Mouse (Mus musculus) kidney, embryonic 14.5 days (tissue): Measurements from ENCODE around the gene Nucb2. TPM values are rescaled to one million over a fixed set of nuclear protein-coding genes. Genes with fewer than 3 reads are reported as not detected.

ENCODE experiments used
- ATAC-seq: fragments of 200-750 bp; cut with Nextera tagmentation; 2 replicates; pipeline ENCODE4 v1.8.0; 2017; ENCODE audit warnings: moderate number of reproducible peaks, mild to moderate bottlenecking, moderate TSS enrichment, moderate library complexity; ENCODE audit not compliant: low FRiP score, low TSS enrichment
- H3K27ac ChIP-seq: fragments of 300-500 bp; sonication (generic); 2 replicates; pipeline ENCODE4 v1.5.1; 2014; ENCODE audit warnings: low read depth, mild to moderate bottlenecking, low read length, moderate library complexity, mixed read lengths
- H3K27me3 ChIP-seq: fragments of 300-500 bp; sonication (generic); 2 replicates; pipeline ENCODE4 v1.6.1; 2014; ENCODE audit warnings: mild to moderate bottlenecking, low read length; ENCODE audit not compliant: control insufficient read depth, insufficient read depth
- H3K36me3 ChIP-seq: fragments of 300-500 bp; sonication (generic); 2 replicates; pipeline ENCODE4 v1.6.1; 2014; ENCODE audit warnings: low read length, mixed read lengths; ENCODE audit not compliant: control insufficient read depth, insufficient read depth
- H3K4me1 ChIP-seq: fragments of 300-500 bp; sonication (generic); 2 replicates; pipeline ENCODE4 v1.6.1; 2014; ENCODE audit warnings: low read length, mixed read lengths; ENCODE audit not compliant: control insufficient read depth, insufficient read depth
- H3K4me2 ChIP-seq: fragments of 300-500 bp; sonication (generic); replicated peaks from 2 replicates; pipeline ENCODE4 v1.6.1; 2014; ENCODE audit warnings: low read depth, mild to moderate bottlenecking, low read length
- H3K4me3 ChIP-seq: fragments of 300-500 bp; sonication (generic); 2 replicates; pipeline ENCODE4 v1.5.1; 2014; ENCODE audit warnings: mild to moderate bottlenecking, low read length
- H3K9ac ChIP-seq: fragments of 300-500 bp; sonication (generic); 2 replicates; pipeline ENCODE4 v1.6.1; 2014; ENCODE audit warnings: low read depth, mild to moderate bottlenecking, low read length, moderate library complexity
- H3K9me3 ChIP-seq: fragments of 300-500 bp; sonication (generic); 2 replicates; pipeline ENCODE4 v1.6.1; 2016; ENCODE audit warnings: low read length; ENCODE audit not compliant: control insufficient read depth
- WGBS: fragments of 180-500 bp; shearing (Covaris S2); extraction: QIAGEN DNeasy Blood & Tissue Kit; methylation state at CpG from one replicate; pipeline ENCODE4 v1.1.7; 2014; 5-methylcytosine and 5-hydroxymethylcytosine counted together
- polyA plus RNA-seq: library from polyadenylated mRNA; unstranded; fragments of >200 nt; fragmentation: Nextera tagmentation; extraction: Ambion mirVana; gene quantifications from 2 replicates; pipeline ENCODE4 v1.2.1, GENCODE M21; 2014

Gene Nucb2
- polyA plus RNA-seq, 1 experiment from 2014 or later, result 19.2 TPM

DNA sequence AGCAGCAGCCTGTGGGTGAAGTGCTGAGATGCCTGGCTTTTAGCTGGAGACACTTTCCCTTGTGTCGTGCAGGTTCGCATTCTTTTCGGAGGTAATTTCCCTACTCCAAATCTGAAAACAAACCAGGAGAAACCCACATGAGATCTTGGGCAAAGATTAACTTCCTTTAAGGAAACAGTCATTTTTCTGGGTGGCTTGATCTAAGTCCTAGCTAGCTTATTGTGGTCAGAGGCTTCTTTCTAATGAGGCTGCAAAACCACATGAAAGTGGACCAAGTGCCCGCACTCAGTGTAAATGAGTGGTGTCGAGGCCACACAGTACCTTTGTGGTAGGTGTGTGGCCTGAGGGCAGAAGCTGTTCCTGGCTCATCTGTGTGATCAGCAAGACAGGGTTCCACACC, 20.0 kb upstream of the Nucb2 start:
- H3K36me3 ChIP-seq, result no peaks in the 10 kb centered on the region
- H3K9ac ChIP-seq, result no peak overlapping the region
- ATAC-seq, result no peak
- no peak overlapping the region for H3K27ac ChIP-seq
- H3K27me3 ChIP-seq, result no peaks in the 10 kb centered on the region
- H3K4me2 ChIP-seq, result no peak overlapping the region
- H3K4me1 ChIP-seq, result no peaks in the 10 kb centered on the region
- no peak overlapping the region for H3K4me3 ChIP-seq
- WGBS, result 70% methylated on average over 5 of the region's 5 CpGs
- no peaks in the 10 kb centered on the region for H3K9me3 ChIP-seq

DNA sequence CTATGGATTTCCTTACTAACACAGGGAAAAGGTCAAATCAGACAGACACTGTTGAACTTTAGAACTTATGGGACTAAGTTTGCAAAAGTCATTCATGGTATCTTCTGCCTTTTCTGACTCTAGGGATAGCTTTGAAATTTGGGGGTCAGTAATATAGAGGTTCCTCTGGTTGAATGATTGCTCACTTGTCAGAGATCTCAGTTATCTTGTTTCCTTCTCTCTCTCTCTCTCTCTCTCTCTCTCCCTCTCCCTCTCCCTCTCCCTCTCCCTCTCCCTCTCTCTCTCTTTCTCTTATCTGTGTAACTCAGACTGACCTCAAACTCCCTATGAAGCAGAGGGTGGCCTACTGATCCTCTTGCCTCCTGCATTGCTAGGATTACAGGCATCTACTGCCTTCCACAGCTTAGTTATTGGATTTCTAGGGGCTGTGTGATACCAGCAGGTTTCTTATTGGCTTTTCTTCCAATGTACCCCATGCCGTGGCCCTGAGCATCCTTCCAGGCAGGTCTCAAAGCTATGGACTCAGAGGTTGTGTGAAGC, 19.0 kb upstream of the Nucb2 start:
- Histone ChIP-seq H3K9me3 (no peaks in the 10 kb centered on the region), H3K27me3 (no peaks in the 10 kb centered on the region), H3K9ac (no peak overlapping the region), H3K4me2 (no peak overlapping the region), H3K4me1 (no peaks in the 10 kb centered on the region), H3K4me3 (no peak overlapping the region), H3K27ac (no peak overlapping the region), H3K36me3 (no peaks in the 10 kb centered on the region)
- ATAC-seq, result no peak
- 78% methylated on average over 1 of the region's 1 CpGs for WGBS

DNA sequence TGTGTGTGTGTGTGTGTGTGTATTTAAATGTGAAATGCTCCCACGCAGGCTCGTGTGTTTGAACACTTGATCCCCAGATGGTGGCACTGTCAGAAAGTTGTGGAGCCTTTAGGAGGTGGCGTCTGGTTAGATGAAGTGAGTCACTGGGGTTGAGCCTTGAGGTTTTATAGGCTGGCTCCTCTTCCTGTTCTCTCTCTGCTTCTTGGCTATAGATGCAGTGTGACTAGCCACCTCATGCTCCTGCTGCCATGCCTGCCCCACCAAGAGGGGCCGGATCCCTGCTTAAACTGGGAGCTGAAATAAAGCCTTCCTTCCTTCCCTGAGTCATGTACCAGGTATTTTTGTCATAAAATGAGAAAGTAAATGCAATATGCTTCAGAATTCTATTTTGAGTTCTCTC, 13.1 kb upstream of the Nucb2 start:
- Histone ChIP-seq H3K9me3 (no peaks in the 10 kb centered on the region), H3K27ac (no peak overlapping the region), H3K4me3 (no peak overlapping the region), H3K9ac (no peak overlapping the region), H3K27me3 (no peaks in the 10 kb centered on the region), H3K4me1 (no peaks in the 10 kb centered on the region), H3K36me3 (no peaks in the 10 kb centered on the region), H3K4me2 (no peak overlapping the region)
- WGBS, result 73% methylated on average over 4 of the region's 4 CpGs
- ATAC-seq, result no peak

DNA sequence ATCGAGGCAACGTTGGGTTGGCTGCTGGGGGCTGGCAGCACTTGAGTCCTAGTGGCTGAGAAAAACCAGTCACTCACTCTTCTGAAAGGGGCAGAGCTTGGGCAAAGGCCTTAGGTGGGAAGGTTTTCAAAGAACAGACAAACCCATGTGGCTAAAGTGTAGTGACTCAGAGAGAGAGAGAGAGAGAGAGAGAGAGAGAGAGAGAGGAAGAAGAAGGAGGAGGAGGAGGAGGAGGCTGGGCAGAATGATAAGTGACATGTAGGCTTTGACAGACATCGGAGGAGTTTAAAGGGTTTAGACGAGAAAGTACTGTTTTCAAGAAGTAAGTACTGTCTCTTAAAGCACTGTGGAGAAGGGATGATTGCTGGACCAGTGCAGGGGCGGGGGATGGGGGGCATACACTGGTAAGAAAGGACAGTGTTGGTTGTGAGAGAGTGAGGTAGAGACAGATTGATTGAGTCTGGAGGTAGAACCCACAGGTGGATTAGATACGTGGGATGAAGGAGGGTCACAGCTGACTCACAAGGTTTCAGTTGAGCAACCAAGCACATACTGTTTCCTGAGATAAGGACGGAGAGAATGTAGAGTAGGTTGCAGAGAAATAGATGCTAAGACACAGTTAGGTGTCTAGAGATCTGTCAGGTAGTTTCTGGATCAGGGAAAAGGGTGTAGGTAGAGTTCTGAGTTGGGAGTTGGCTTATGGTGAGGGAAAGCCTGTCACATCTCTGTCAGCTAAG, 10.7 kb upstream of the Nucb2 start:
- WGBS, result 68% methylated on average over 7 of the region's 7 CpGs
- H3K27me3 ChIP-seq, result no peaks in the 10 kb centered on the region

DNA sequence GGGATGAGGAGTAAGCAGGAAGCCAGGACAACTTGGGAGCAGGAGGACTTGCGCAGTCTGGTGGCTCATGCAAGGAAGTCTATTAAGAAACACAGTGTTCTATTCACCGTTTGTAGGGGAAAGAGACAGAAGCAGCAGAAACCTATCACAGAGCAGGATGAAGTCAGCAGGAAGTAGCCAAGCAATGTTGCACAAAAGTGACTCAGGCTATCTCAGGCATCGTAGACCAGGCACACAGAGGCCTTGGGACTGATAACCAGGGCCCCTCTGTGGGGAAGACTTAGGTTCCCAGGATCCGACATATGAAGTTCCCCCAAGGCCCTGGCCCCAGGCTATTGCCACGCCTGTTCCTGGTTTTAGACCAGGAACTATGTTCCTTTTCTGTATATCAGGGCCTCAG, 9.6 kb upstream of the Nucb2 start:
- Histone ChIP-seq H3K27me3 (no peaks in the 10 kb centered on the region), H3K4me2 (no peak overlapping the region), H3K4me3 (no peak overlapping the region), H3K27ac (no peak overlapping the region), H3K4me1 (no peaks in the 10 kb centered on the region), H3K9me3 (no peaks in the 10 kb centered on the region), H3K36me3 (no peaks in the 10 kb centered on the region), H3K9ac (no peak overlapping the region)
- 82% methylated on average over 5 of the region's 5 CpGs for WGBS
- ATAC-seq, result no peak

More for the DNA sequence above, 10.7 kb upstream of the Nucb2 start:
- Histone ChIP-seq H3K9ac (no peak overlapping the region), H3K27ac (no peak overlapping the region), H3K36me3 (no peaks in the 10 kb centered on the region), H3K4me1 (no peaks in the 10 kb centered on the region), H3K4me2 (no peak overlapping the region), H3K4me3 (no peak overlapping the region), H3K9me3 (no peaks in the 10 kb centered on the region)
- ATAC-seq, result no peak

- Histone ChIP-seq H3K27ac (no peak overlapping the region), H3K4me2 (no peak overlapping the region), H3K9me3 (no peaks in the 10 kb centered on the region), H3K36me3 (no peaks in the 10 kb centered on the region), H3K4me1 (no peaks in the 10 kb centered on the region), H3K9ac (no peak overlapping the region), H3K4me3 (no peak overlapping the region), H3K27me3 (no peaks in the 10 kb centered on the region)
- 92% methylated on average over 4 of the region's 4 CpGs for WGBS
- no peak for ATAC-seq
Observed at GRCm38 (mm10) chr7:116496760-116497159, 7.4 kb upstream of the Nucb2 start.

DNA sequence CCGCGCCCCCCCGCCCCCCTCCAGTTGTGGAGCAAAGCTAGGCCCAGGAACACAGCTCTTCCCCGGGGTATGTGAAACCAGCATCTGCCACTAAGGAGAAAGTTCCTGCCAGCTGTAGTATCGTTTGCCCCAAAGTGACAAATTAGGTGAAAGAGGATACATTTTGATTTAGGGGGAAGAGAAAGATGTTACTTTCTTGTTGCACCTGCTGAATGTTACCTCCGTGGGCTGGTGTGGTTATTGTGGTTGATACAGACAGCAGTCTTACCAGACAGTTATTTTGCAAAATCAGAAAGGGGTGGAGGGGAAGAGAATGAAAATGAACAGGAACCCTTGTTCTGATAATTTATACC, 625 bp downstream of the Nucb2 start:
- H3K4me3 ChIP-seq, result peak overlapping the region; percentile 80
- ATAC-seq, result no peak
- H3K4me2 ChIP-seq, result peak overlapping the region; percentile 91
- no peaks in the 10 kb centered on the region for H3K36me3 ChIP-seq
- H3K9me3 ChIP-seq, result no peaks in the 10 kb centered on the region
- 3% methylated on average over 6 of the region's 6 CpGs for WGBS
- no peaks in the 10 kb centered on the region for H3K27me3 ChIP-seq
- peaks cover 4% of the 10 kb centered on the region; the same call in 1 of the 2 replicates for H3K4me1 ChIP-seq
- peak overlapping the region; percentile 76 for H3K9ac ChIP-seq
- H3K27ac ChIP-seq, result no peak overlapping the region

DNA sequence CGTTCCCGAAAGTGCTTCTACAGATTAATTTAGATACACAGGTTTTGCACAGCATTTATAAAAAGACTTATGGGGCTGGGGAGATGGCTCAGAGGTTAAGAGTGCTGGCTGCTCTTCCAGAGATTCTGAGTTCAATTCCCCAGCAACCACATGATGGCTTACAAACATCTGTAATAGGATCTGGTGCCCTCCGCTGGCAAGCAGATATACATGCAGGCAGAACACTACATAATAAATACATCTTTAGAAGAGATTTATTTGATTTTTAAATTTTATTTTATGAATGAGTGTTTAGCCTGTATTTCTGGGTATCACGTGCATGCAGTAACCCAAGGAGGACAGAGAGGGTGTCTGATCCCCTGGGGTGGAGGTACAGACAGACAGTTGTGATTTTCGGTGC, 9.9 kb downstream of the Nucb2 start:
- no peak overlapping the region for H3K4me2 ChIP-seq
- H3K27me3 ChIP-seq, result no peaks in the 10 kb centered on the region
- 76% methylated on average over 5 of the region's 5 CpGs for WGBS
- H3K4me1 ChIP-seq, result no peaks in the 10 kb centered on the region
- no peak for ATAC-seq
- no peak overlapping the region for H3K4me3 ChIP-seq
- no peak overlapping the region for H3K27ac ChIP-seq
- 0 out of 2 replicates have a peak, but pooled peaks cover 4% of the 10 kb centered on the region for H3K36me3 ChIP-seq
- H3K9ac ChIP-seq, result no peak overlapping the region
- no peaks in the 10 kb centered on the region for H3K9me3 ChIP-seq

DNA sequence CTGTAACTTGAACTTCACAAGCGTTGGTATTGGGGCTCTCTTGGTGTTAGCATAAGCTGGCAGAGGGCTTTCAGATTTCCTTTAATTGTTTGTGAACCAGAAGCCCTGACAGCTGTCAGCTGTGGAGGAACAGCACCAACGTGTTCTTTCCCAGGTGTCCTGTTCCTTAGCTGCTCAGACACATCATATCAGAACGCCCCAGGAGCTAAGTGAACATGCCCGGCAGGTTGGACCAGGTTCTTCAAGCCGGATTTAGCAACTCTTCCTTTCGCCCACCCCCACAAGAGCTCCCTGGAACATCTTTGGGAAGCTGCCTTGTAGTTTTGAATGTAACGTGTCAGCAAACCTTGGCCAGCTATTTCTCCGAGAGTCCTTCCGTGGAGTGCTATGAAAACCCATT, 10.4 kb downstream of the Nucb2 start:
- Histone ChIP-seq H3K36me3 (0 out of 2 replicates have a peak, but pooled peaks cover 4% of the 10 kb centered on the region), H3K27ac (no peak overlapping the region), H3K4me2 (no peak overlapping the region), H3K9ac (no peak overlapping the region), H3K4me1 (no peaks in the 10 kb centered on the region), H3K9me3 (no peaks in the 10 kb centered on the region), H3K4me3 (no peak overlapping the region), H3K27me3 (no peaks in the 10 kb centered on the region)
- 69% methylated on average over 9 of the region's 9 CpGs for WGBS
- ATAC-seq, result no peak
